Mouse (Mus musculus): Measurements from ENCODE around the gene Lsg1. TPM values are rescaled to one million over a fixed set of nuclear protein-coding genes. Genes with fewer than 3 reads are reported as not detected.

Lsg1 gene
- polyA plus RNA-seq, 1 experiment: 21.1 TPM

DNA sequence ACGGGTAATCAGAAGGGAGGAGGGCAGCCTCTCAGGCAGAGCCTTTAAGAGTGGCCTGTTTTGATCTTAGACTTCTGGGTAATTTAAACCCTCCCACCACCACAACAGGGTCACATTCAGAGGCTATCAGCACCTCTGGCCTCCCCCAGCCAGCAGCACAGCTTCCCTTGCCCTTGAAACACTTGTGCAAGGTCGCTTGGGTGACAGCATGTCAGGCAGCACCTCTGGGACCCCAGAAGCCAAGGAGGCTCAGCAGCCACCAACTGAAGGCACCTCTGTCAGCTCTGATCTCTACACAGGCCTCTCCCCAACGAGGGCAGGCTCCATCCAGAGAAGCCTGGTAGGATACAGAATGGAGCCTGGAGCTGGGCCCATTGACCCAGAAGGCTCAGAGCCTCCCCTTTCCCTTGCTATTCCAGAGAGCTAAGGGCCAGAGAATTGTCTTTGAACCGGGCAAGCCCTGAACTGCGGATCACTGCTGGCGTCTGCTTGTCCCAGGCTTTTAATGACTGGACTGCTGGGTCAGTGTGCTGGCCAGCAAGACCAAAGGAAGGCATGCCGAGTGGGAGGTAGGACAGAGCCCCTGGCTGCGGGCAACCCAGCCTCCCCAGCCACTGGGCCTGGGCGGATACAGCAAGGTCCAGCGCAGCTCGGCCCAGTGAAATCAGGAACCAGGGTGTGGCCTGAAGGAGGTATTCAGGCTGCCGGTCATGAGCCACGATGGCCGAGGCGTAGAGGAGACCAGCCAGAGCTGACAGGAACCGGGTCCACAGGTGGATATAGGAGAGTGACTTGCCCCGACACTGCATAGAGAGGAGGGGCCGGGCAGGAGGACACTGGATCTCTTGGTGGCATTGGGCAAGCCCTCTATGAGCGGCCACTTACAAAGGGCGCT, 47.0 kb downstream of the Lsg1 start:
- Histone ChIP-seq H3K27ac (ENCODE audit: insufficient read depth, low read depth, low read length) (no peak overlapping the region), H3K4me3 (ENCODE audit: insufficient read depth, low read length) (no peak overlapping the region), H3K4me1 (ENCODE audit: control insufficient read depth, insufficient read depth, low read length) (no peaks in the 10 kb centered on the region)
- TF ChIP-seq POLR2A (IDR thresholded peaks at IDR 0.05; ENCODE audit: borderline replicate concordance, low read depth, low read length) (no peak), CTCF (IDR thresholded peaks at IDR 0.05; ENCODE audit: low read depth, low read length) (peak; percentile 12; the same call in 1 of the 2 replicates)

DNA sequence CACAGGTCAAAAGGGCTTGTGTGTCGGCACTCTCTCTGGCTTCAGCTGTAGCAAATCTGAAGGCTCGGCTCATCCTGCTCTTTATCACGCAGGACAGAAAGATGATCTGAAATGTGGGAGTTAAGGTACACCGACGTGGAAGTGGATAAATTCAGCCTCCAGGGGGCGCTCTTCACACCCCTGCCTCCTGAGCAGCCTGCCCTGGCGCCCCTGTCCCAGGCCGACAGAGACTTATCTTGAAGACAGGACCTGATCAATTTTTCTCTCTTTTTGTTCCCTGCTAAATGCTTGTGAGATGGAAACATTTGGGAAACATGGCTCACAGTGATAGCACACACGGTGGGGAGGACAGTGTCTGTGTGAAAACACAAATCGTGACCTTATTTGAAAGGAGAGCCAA, 48.0 kb downstream of the Lsg1 start:
- no peak for TF ChIP-seq POLR2A (IDR thresholded peaks at IDR 0.05; ENCODE audit: borderline replicate concordance, low read depth, low read length)
- peak; percentile 95 for TF ChIP-seq CTCF (IDR thresholded peaks at IDR 0.05; ENCODE audit: low read depth, low read length)
- Histone ChIP-seq H3K27ac (ENCODE audit: insufficient read depth, low read depth, low read length) (no peak overlapping the region), H3K4me1 (ENCODE audit: control insufficient read depth, insufficient read depth, low read length) (peaks cover 3% of the 10 kb centered on the region), H3K4me3 (ENCODE audit: insufficient read depth, low read length) (no peak overlapping the region)

DNA sequence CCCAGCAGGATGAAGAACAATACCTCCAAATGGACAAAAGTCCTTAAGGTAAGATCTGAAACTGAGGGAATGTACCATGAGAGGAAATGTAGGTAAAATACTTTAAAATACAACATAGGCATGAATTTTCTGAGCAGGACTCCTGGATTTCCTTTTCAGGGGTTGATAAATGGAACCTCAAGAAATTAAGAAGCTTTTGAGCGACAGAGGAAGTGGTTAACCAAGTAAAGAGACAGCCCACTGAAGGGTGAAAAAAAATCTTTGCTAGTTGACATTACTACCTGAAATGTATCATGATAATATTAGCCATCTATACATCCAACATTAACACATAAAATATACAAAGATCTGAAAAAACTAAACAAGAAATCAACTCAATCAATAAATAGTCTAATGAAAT, 52.3 kb downstream of the Lsg1 start:
- H3K27ac ChIP-seq (ENCODE audit: insufficient read depth, low read depth, low read length): no peak overlapping the region
- H3K4me1 ChIP-seq (ENCODE audit: control insufficient read depth, insufficient read depth, low read length): peaks cover 17% of the 10 kb centered on the region
- TF ChIP-seq POLR2A (IDR thresholded peaks at IDR 0.05; ENCODE audit: borderline replicate concordance, low read depth, low read length): no peak
- TF ChIP-seq CTCF (IDR thresholded peaks at IDR 0.05; ENCODE audit: low read depth, low read length): no peak
- no peak overlapping the region for H3K4me3 ChIP-seq (ENCODE audit: insufficient read depth, low read length)

DNA sequence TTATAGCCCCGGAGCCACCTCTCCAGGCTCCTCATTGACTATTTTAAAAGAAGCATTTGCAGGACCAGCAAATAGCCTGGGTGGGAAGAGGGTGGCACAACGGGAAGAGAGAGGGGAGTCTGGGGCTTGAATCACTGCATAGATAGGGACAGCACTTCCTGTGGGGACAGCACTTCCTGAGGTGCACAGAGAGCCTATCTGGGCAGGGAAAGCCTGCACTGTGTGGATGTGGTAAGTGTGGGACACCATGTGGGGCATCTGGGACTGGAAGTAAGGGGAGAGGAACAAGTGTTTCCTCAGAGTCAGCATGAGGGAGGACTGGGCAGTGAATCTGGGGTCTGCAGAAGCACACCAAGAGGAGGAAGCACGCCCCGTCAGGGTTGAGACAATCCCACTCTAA, 53.8 kb downstream of the Lsg1 start:
- H3K27ac ChIP-seq (ENCODE audit: insufficient read depth, low read depth, low read length): no peak overlapping the region
- TF ChIP-seq CTCF (IDR thresholded peaks at IDR 0.05; ENCODE audit: low read depth, low read length) (no peak), POLR2A (IDR thresholded peaks at IDR 0.05; ENCODE audit: borderline replicate concordance, low read depth, low read length) (no peak)

GRCm38 (mm10) chr16:30532929-30533328, 54.5 kb downstream of the Lsg1 start:
- TF ChIP-seq POLR2A (IDR thresholded peaks at IDR 0.05; ENCODE audit: borderline replicate concordance, low read depth, low read length): no peak
- no peak for TF ChIP-seq CTCF (IDR thresholded peaks at IDR 0.05; ENCODE audit: low read depth, low read length)
- no peak overlapping the region for H3K27ac ChIP-seq (ENCODE audit: insufficient read depth, low read depth, low read length)
- H3K4me1 ChIP-seq (ENCODE audit: control insufficient read depth, insufficient read depth, low read length): peaks cover 17% of the 10 kb centered on the region
- no peak overlapping the region for H3K4me3 ChIP-seq (ENCODE audit: insufficient read depth, low read length)

More for the DNA sequence above, 53.8 kb downstream of the Lsg1 start:
- Histone ChIP-seq H3K4me1 (ENCODE audit: control insufficient read depth, insufficient read depth, low read length) (peaks cover 17% of the 10 kb centered on the region), H3K4me3 (ENCODE audit: insufficient read depth, low read length) (no peak overlapping the region)

DNA sequence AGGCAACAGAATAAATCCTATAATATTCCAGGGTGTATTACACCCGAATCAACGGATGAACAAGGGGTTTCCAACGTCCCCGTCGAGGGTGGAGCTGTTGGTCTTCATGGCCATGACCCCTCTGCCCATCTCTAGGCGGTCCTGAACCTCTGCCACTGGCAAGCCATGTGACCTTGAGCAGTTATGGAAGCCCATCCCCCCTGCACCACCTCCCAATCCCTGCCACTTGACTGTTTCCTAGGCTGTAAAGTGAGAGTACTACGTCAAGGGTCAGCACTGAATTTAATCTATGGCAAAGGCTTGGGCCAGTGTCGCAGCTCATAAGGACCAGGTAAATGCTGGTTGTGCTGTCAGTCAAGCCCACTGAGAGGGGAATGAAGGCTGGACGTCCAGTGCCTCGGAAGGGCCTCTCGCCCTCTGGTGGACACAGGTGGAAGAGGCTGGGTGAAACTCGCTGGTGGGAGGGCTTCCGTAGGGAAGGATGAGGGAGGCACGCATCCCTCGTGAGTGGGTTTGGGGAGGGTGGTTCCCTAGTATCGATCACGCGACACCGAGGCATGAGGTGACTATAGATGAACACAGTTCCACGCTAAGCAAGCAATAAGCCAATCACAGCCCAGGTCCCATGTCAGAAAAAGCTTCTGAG, 55.5 kb downstream of the Lsg1 start:
- TF ChIP-seq CTCF (IDR thresholded peaks at IDR 0.05; ENCODE audit: low read depth, low read length): peak; percentile 74
- no peak for TF ChIP-seq POLR2A (IDR thresholded peaks at IDR 0.05; ENCODE audit: borderline replicate concordance, low read depth, low read length)
- no peak overlapping the region for H3K4me3 ChIP-seq (ENCODE audit: insufficient read depth, low read length)
- H3K27ac ChIP-seq (ENCODE audit: insufficient read depth, low read depth, low read length): no peak overlapping the region

GRCm38 (mm10) chr16:30530815-30531214, 56.6 kb downstream of the Lsg1 start:
- Histone ChIP-seq H3K4me1 (ENCODE audit: control insufficient read depth, insufficient read depth, low read length) (peaks cover 17% of the 10 kb centered on the region), H3K27ac (ENCODE audit: insufficient read depth, low read depth, low read length) (no peak overlapping the region), H3K4me3 (ENCODE audit: insufficient read depth, low read length) (no peak overlapping the region)
- no peak for TF ChIP-seq POLR2A (IDR thresholded peaks at IDR 0.05; ENCODE audit: borderline replicate concordance, low read depth, low read length)
- no peak; the same call in 1 of the 2 replicates for TF ChIP-seq CTCF (IDR thresholded peaks at IDR 0.05; ENCODE audit: low read depth, low read length)

More for the DNA sequence above, 55.5 kb downstream of the Lsg1 start:
- H3K4me1 ChIP-seq (ENCODE audit: control insufficient read depth, insufficient read depth, low read length): peaks cover 17% of the 10 kb centered on the region

DNA sequence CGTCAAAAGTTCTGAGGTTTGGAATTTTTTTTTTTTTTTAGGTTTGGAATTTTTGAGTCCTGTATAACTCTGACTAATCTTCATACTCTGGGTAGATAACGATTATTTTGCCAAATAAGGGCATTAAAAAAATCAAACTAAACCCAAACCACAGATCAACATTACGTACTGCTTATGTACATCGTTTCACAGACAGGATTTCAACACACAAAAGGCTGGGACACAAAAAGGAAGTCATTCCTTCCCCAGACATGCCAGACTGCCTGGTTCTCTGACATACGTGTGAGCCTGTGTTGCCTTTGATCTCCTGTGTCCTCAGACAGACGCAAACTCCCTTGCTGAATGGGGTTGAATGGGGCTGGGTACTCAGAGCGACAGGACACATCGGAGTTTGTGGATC, 59.0 kb downstream of the Lsg1 start:
- peaks cover 5% of the 10 kb centered on the region for H3K4me1 ChIP-seq (ENCODE audit: control insufficient read depth, insufficient read depth, low read length)
- H3K4me3 ChIP-seq (ENCODE audit: insufficient read depth, low read length): no peak overlapping the region
- TF ChIP-seq CTCF (IDR thresholded peaks at IDR 0.05; ENCODE audit: low read depth, low read length): no peak
- H3K27ac ChIP-seq (ENCODE audit: insufficient read depth, low read depth, low read length): no peak overlapping the region

GRCm38 (mm10) chr16:30527889-30528288, 59.5 kb downstream of the Lsg1 start:
- Histone ChIP-seq H3K27ac (ENCODE audit: insufficient read depth, low read depth, low read length) (no peak overlapping the region), H3K4me1 (ENCODE audit: control insufficient read depth, insufficient read depth, low read length) (peaks cover 2% of the 10 kb centered on the region), H3K4me3 (ENCODE audit: insufficient read depth, low read length) (no peak overlapping the region)
- TF ChIP-seq CTCF (IDR thresholded peaks at IDR 0.05; ENCODE audit: low read depth, low read length) (no peak), POLR2A (IDR thresholded peaks at IDR 0.05; ENCODE audit: borderline replicate concordance, low read depth, low read length) (no peak)

DNA sequence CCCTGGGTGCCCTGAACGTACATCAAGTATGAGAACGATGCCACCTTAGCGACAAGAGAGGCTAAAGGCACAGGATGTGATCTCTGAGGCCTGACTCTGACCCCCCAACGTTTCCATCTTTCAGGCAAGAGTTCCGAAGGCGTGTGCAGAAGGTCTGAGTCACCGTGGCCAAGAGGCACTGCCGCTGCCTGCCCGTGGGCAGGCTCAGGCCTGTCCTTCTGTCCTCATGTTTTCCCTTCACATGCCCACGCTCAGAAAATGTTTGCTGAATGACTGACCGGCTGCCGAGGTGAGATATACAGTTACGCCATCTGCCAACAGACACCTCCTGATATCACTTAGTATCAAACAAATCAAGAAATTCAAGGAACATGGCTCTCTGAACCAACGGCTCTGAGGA, 61.6 kb downstream of the Lsg1 start:
- H3K4me1 ChIP-seq (ENCODE audit: control insufficient read depth, insufficient read depth, low read length): peaks cover 4% of the 10 kb centered on the region
- TF ChIP-seq CTCF (IDR thresholded peaks at IDR 0.05; ENCODE audit: low read depth, low read length) (no peak), POLR2A (IDR thresholded peaks at IDR 0.05; ENCODE audit: borderline replicate concordance, low read depth, low read length) (no peak)
- no peak overlapping the region for H3K27ac ChIP-seq (ENCODE audit: insufficient read depth, low read depth, low read length)
- no peak overlapping the region for H3K4me3 ChIP-seq (ENCODE audit: insufficient read depth, low read length)

Measured in bone marrow macrophage, adult 2 months (primary cell).